Mouse (Mus musculus): Measurements from ENCODE around the gene Myl6. TPM values are rescaled to one million over a fixed set of nuclear protein-coding genes. Genes with fewer than 3 reads are reported as not detected.
A peak's percentile ranks its signal among the peaks of the same experiment; 100 is the strongest.

Gene Myl6
- polyA plus RNA-seq, 1 experiment from 2014 or later: 1,564 TPM

GRCm38 (mm10) chr10:128525671-128526308, 31.8 kb upstream of the Myl6 start, which contains the start of gene Esyt1:
Gene Esyt1, minus strand, starts transcription at chr10:128525871.
- Histone ChIP-seq H3K4me3 (ENCODE audit: low read length) (peak within 1 kb of the TSS; percentile 88), H3K4me1 (replicated peaks; ENCODE audit: control insufficient read depth, insufficient read depth, low read length) (peaks cover 12% of the 10 kb centered on the region), H3K4me2 (ENCODE audit: low read depth, low read length) (peak within 1 kb of the TSS; percentile 99), H3K9ac (ENCODE audit: low read length) (peak within 1 kb of the TSS; percentile 86), H3K36me3 (ENCODE audit: control insufficient read depth, insufficient read depth, low read length) (no peaks in the 10 kb centered on the region), H3K27me3 (ENCODE audit: control insufficient read depth, insufficient read depth, low read depth, low read length) (0 out of 2 replicates have a peak, but pooled peaks cover 2% of the 10 kb centered on the region), H3K27ac (ENCODE audit: low read length) (peak within 1 kb of the TSS; percentile 87), H3K9me3 (ENCODE audit: control insufficient read depth, low read length) (no peaks in the 10 kb centered on the region)
- ATAC-seq (ENCODE audit: low read depth): peak; percentile 98
- under 1% methylated on average over 37 of the region's 37 CpGs for WGBS

- under 1% methylated on average over 58 of the region's 58 CpGs for WGBS
- peaks cover 12% of the 10 kb centered on the region for H3K4me1 ChIP-seq (replicated peaks; ENCODE audit: control insufficient read depth, insufficient read depth, low read length)
- H3K36me3 ChIP-seq (ENCODE audit: control insufficient read depth, insufficient read depth, low read length): no peaks in the 10 kb centered on the region
- peak overlapping the region; percentile 88 for H3K4me3 ChIP-seq (ENCODE audit: low read length)
- H3K9ac ChIP-seq (ENCODE audit: low read length): peak overlapping the region; percentile 86
- H3K27ac ChIP-seq (ENCODE audit: low read length): peak overlapping the region; percentile 87
- peak overlapping the region; percentile 99 for H3K4me2 ChIP-seq (ENCODE audit: low read depth, low read length)
- H3K27me3 ChIP-seq (ENCODE audit: control insufficient read depth, insufficient read depth, low read depth, low read length): 0 out of 2 replicates have a peak, but pooled peaks cover 2% of the 10 kb centered on the region
- no peaks in the 10 kb centered on the region for H3K9me3 ChIP-seq (ENCODE audit: control insufficient read depth, low read length)
- ATAC-seq (ENCODE audit: low read depth): peak; percentile 34
These were observed 31.1 kb upstream of the Myl6 start for GRCm38 (mm10) chr10:128524732-128525662.

- Histone ChIP-seq H3K36me3 (ENCODE audit: control insufficient read depth, insufficient read depth, low read length) (no peaks in the 10 kb centered on the region), H3K4me2 (ENCODE audit: low read depth, low read length) (peak overlapping the region; percentile 99), H3K4me3 (ENCODE audit: low read length) (peak overlapping the region; percentile 88), H3K9ac (ENCODE audit: low read length) (peak overlapping the region; percentile 86), H3K9me3 (ENCODE audit: control insufficient read depth, low read length) (no peaks in the 10 kb centered on the region), H3K4me1 (replicated peaks; ENCODE audit: control insufficient read depth, insufficient read depth, low read length) (peaks cover 12% of the 10 kb centered on the region), H3K27me3 (ENCODE audit: control insufficient read depth, insufficient read depth, low read depth, low read length) (0 out of 2 replicates have a peak, but pooled peaks cover 2% of the 10 kb centered on the region), H3K27ac (ENCODE audit: low read length) (no peak overlapping the region)
- ATAC-seq (ENCODE audit: low read depth): no peak
- WGBS: 20% methylated on average over 11 of the region's 11 CpGs
These were observed 30.3 kb upstream of the Myl6 start for GRCm38 (mm10) chr10:128524111-128524731.

DNA sequence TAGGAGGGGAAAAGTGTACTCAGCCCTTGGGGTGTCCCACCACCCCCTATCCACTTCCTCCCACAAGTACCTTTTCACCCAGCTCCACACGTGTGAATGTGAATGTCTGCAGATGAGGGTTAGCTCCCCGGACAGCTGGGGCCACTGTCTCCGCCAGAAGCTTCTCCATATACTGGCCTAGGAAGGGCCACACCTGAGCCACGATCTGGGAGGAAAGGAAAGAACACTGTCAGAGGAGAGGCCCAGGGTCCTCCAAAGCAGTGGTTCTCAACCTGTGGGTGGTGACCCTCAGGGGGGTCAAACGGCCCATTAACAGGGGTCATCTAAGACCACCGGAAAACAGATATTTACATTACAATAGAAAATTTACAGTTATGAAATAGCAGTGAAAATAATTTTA, 28.4 kb upstream of the Myl6 start:
- Histone ChIP-seq H3K36me3 (ENCODE audit: control insufficient read depth, insufficient read depth, low read length) (peaks cover 4% of the 10 kb centered on the region; the same call in 1 of the 2 replicates), H3K9me3 (ENCODE audit: control insufficient read depth, low read length) (no peaks in the 10 kb centered on the region), H3K4me2 (ENCODE audit: low read depth, low read length) (no peak overlapping the region), H3K27me3 (ENCODE audit: control insufficient read depth, insufficient read depth, low read depth, low read length) (0 out of 2 replicates have a peak, but pooled peaks cover 2% of the 10 kb centered on the region), H3K4me1 (replicated peaks; ENCODE audit: control insufficient read depth, insufficient read depth, low read length) (peaks cover 12% of the 10 kb centered on the region), H3K4me3 (ENCODE audit: low read length) (no peak overlapping the region), H3K9ac (ENCODE audit: low read length) (no peak overlapping the region), H3K27ac (ENCODE audit: low read length) (no peak overlapping the region)
- 69% methylated on average over 6 of the region's 6 CpGs for WGBS
- no peak for ATAC-seq (ENCODE audit: low read depth)

DNA sequence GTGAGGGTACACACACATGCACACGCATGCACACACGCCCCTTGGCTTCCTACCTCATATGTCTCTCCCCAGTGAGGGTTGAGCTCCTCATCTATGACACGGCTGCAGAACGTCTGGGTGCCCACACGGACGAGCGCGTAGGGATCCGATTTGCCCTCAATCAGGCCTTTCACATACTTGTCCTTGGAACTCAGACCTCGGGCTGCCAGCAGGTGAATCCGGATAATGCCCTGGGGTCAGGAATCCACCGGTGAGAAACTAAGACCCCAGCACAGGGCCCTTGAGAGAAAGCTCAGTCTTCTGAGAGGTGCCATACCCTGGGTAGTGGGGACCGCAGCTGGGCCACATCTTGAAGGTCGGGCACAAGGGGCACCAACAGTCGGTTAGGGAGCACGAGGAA, 26.6 kb upstream of the Myl6 start:
- peaks cover 10% of the 10 kb centered on the region; the same call in 1 of the 2 replicates for H3K36me3 ChIP-seq (ENCODE audit: control insufficient read depth, insufficient read depth, low read length)

DNA sequence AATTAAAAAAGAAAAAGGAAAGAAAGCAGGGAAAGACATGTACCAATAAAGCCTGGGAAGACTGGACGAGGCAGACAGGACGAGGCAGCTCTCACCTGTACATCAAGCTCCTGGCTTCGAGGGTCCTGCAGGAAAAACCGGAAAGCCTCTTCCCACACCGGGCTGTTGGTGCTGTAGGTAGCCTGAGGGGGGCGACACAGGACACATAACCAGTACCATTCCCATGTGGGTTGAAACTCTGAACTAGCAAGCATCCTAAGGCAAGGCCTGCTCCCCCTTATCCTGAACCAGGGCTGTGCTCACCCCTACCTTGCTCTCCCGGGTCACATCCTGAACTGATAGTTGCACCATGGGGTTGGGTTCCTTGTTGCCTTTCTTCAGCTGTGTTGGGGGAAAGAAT, 24.9 kb upstream of the Myl6 start:
- Histone ChIP-seq H3K36me3 (ENCODE audit: control insufficient read depth, insufficient read depth, low read length) (peaks cover 14% of the 10 kb centered on the region), H3K9ac (ENCODE audit: low read length) (no peak overlapping the region), H3K27me3 (ENCODE audit: control insufficient read depth, insufficient read depth, low read depth, low read length) (no peaks in the 10 kb centered on the region; the same call in 1 of the 2 replicates), H3K4me1 (replicated peaks; ENCODE audit: control insufficient read depth, insufficient read depth, low read length) (no peaks in the 10 kb centered on the region), H3K9me3 (ENCODE audit: control insufficient read depth, low read length) (no peaks in the 10 kb centered on the region), H3K27ac (ENCODE audit: low read length) (no peak overlapping the region), H3K4me2 (ENCODE audit: low read depth, low read length) (no peak overlapping the region), H3K4me3 (ENCODE audit: low read length) (no peak overlapping the region)
- ATAC-seq (ENCODE audit: low read depth): no peak
- WGBS: 72% methylated on average over 7 of the region's 7 CpGs

More for the DNA sequence above, 26.6 kb upstream of the Myl6 start:
- Histone ChIP-seq H3K4me3 (ENCODE audit: low read length) (no peak overlapping the region), H3K27ac (ENCODE audit: low read length) (no peak overlapping the region), H3K4me1 (replicated peaks; ENCODE audit: control insufficient read depth, insufficient read depth, low read length) (peaks cover 10% of the 10 kb centered on the region), H3K9ac (ENCODE audit: low read length) (no peak overlapping the region), H3K9me3 (ENCODE audit: control insufficient read depth, low read length) (no peaks in the 10 kb centered on the region), H3K4me2 (ENCODE audit: low read depth, low read length) (no peak overlapping the region), H3K27me3 (ENCODE audit: control insufficient read depth, insufficient read depth, low read depth, low read length) (peaks cover 2% of the 10 kb centered on the region; the same call in 1 of the 2 replicates)
- WGBS: 89% methylated on average over 16 of the region's 16 CpGs
- no peak for ATAC-seq (ENCODE audit: low read depth)

GRCm38 (mm10) chr10:128516677-128517076, 22.7 kb upstream of the Myl6 start:
- no peaks in the 10 kb centered on the region; the same call in 1 of the 2 replicates for H3K27me3 ChIP-seq (ENCODE audit: control insufficient read depth, insufficient read depth, low read depth, low read length)
- H3K4me3 ChIP-seq (ENCODE audit: low read length): no peak overlapping the region
- H3K27ac ChIP-seq (ENCODE audit: low read length): no peak overlapping the region
- ATAC-seq (ENCODE audit: low read depth): peak; percentile 44; the same call in 1 of the 2 replicates
- no peaks in the 10 kb centered on the region for H3K4me1 ChIP-seq (replicated peaks; ENCODE audit: control insufficient read depth, insufficient read depth, low read length)
- no peak overlapping the region for H3K9ac ChIP-seq (ENCODE audit: low read length)
- 43% methylated on average over 6 of the region's 6 CpGs for WGBS
- peaks cover 14% of the 10 kb centered on the region for H3K36me3 ChIP-seq (ENCODE audit: control insufficient read depth, insufficient read depth, low read length)
- H3K9me3 ChIP-seq (ENCODE audit: control insufficient read depth, low read length): no peaks in the 10 kb centered on the region
- H3K4me2 ChIP-seq (ENCODE audit: low read depth, low read length): no peak overlapping the region

DNA sequence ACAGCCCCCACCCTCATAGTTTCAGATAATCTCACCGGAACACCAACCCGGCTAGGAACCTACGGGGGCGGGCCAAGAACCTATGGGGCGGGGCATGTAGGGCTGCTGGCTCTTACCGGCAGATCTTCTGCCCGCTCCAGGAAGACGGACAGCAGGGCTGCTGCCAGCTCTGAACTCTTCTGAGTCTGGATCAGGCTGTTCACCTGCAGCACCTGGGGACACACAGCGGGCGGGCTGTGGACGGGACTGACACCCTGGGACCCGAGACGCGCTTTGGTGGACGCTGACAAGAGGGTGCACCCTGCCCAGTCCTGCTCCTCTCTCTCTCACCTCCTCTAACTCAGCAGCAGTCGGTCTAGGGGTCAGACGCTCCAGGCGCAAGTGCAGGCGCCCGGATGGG, 22.1 kb upstream of the Myl6 start:
- peak; percentile 6; the same call in 1 of the 2 replicates for ATAC-seq (ENCODE audit: low read depth)
- Histone ChIP-seq H3K27ac (ENCODE audit: low read length) (no peak overlapping the region), H3K4me2 (ENCODE audit: low read depth, low read length) (no peak overlapping the region), H3K4me1 (replicated peaks; ENCODE audit: control insufficient read depth, insufficient read depth, low read length) (no peaks in the 10 kb centered on the region), H3K4me3 (ENCODE audit: low read length) (no peak overlapping the region), H3K9me3 (ENCODE audit: control insufficient read depth, low read length) (no peaks in the 10 kb centered on the region), H3K36me3 (ENCODE audit: control insufficient read depth, insufficient read depth, low read length) (peaks cover 19% of the 10 kb centered on the region), H3K9ac (ENCODE audit: low read length) (no peak overlapping the region), H3K27me3 (ENCODE audit: control insufficient read depth, insufficient read depth, low read depth, low read length) (no peaks in the 10 kb centered on the region; the same call in 1 of the 2 replicates)
- WGBS: 43% methylated on average over 20 of the region's 20 CpGs
